Mouse (Mus musculus): ENCODE results near the gene Speg. TPM values are rescaled to one million over a fixed set of nuclear protein-coding genes. Genes with fewer than 3 reads are reported as not detected.

Speg gene
- total RNA-seq, 2 experiments from 2014 or later: not detected

GRCm38 (mm10) chr1:75387929-75388897, 13.1 kb downstream of the Speg start:
- no peak for ATAC-seq (replicated peaks; ENCODE audit: low FRiP score, poor library complexity, severe bottlenecking)

DNA sequence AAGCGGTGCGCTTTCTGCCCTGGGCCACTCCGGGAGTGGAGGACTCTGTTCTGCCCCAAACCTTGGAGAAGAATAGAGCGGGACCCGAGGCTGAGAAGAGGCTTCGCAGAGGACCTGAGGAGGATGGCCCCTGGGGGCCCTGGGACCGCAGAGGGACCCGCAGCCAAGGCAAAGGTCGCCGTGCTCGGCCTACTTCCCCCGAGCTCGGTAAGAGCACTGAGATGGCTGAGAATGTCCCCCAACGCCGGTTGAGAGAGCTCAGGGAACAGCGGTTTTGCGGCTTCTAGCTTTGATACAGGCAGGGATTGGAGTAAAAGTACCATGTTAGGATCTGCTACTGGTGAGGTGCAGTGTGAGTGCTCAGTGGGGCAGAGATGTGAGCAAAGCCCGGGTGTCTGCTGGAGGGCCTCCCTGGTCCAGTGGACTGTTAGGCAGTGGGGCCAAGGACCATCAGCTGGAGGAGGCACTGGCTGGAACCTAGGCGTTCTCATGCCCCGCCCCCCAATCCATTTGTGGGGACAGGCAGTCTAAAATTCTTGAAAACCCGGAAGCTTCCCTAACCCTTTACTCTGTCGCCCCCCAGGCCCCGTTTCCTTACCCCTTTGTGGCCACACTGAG, 13.9 kb downstream of the Speg start:
- ATAC-seq (replicated peaks; ENCODE audit: low FRiP score, poor library complexity, severe bottlenecking): no peak

- ATAC-seq (replicated peaks; ENCODE audit: low FRiP score, poor library complexity, severe bottlenecking): no peak
Observed at GRCm38 (mm10) chr1:75393139-75393538, 18.0 kb downstream of the Speg start.

DNA sequence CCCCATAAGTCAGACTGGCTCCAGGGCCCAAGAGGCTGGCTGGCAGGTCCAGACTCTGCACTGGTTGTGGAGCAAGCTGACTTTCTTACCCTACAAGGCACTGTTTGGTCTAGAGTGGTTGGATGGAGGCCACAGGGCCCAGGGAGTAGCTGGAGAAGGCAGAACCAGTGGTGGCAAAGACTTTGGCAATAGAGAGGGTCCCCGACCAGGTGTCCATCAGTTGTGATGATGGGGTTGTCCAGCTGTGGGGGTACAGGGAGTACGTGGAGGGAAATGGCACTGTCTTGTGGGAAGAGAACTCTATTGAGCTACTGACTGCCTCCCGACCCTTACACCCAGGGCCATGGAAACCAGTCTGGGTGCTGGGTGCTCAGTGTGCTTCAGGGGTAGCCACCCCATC, 18.7 kb downstream of the Speg start:
- no peak for ATAC-seq (replicated peaks; ENCODE audit: low FRiP score, poor library complexity, severe bottlenecking)

GRCm38 (mm10) chr1:75398761-75399402, 23.8 kb downstream of the Speg start:
- no peak for ATAC-seq (replicated peaks; ENCODE audit: low FRiP score, poor library complexity, severe bottlenecking)

- ATAC-seq (replicated peaks; ENCODE audit: low FRiP score, poor library complexity, severe bottlenecking): no peak
Observed at GRCm38 (mm10) chr1:75399755-75400492, 24.8 kb downstream of the Speg start.

DNA sequence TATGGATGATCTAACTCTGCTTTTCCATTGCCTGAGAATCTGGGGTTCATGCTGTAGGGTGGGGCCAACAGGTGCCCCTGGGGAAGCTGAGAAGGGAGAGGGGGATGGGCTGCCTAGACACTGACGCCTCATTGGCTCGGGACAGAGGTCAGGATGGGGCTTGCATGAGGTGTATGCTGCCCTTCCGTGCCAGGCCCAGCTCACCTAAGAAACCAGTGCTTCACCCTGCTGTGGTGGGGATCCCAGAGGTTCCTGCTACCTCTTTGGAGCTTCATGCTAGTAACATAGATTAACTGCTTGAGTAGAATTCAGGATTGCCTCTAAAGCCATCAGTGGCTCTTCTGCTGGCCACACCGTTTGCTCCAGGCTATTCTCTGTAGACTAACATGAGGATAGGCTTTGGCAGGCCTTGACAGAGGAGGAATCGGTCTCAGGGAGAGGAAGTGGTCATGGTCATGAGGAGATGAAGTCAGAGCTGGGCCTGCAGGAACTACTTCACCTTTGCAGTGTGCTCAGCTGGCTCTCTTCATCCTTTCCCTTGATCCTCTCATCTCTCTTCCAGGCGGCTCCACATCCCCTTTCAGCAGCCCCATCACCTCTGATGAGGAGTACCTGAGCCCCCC, 25.5 kb downstream of the Speg start:
- ATAC-seq (replicated peaks; ENCODE audit: low FRiP score, poor library complexity, severe bottlenecking): no peak

DNA sequence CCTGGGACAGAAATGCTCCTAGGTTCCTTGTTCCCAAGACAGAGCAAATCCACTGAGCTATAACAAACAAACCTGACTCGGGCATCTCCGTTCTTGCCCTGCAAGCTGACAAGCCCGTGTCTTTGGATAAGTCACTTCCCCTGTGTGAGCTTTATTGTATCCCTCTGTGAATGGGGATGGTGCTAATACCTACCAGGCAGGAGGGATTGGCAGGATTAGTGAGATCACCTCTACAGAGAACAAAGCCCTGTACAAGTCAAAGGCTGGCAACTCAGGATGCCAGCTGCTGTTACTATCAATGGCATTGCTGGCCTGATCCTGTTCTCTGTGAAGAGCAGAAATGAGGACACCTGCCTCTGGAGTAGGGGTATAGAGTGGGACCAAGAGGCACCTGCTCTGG, 30.4 kb downstream of the Speg start:
- no peak for ATAC-seq (replicated peaks; ENCODE audit: low FRiP score, poor library complexity, severe bottlenecking)

- ATAC-seq (replicated peaks; ENCODE audit: low FRiP score, poor library complexity, severe bottlenecking): no peak
Observed at GRCm38 (mm10) chr1:75406173-75406572, 31.1 kb downstream of the Speg start.

DNA sequence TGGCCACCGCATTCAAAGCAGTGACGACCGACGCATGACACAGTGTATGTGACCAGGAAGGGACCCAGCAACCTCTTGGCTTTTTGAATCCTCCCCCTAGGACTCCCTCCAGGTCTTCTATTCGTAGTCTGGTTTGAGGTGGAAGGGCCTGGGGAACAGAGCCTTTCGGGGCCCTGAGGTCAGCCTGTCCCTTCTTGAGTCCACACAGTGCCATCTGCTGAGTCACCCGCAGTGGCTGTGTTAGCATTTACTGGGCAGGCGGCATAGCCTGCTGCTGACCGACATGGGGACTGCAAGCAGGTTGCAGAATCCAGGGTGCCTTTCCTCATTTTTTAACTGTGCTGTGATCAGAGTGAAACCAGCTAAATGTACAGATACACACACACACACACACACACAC, 32.0 kb downstream of the Speg start:
- no peak for ATAC-seq (replicated peaks; ENCODE audit: low FRiP score, poor library complexity, severe bottlenecking)

- no peak for ATAC-seq (replicated peaks; ENCODE audit: low FRiP score, poor library complexity, severe bottlenecking)
Observed at GRCm38 (mm10) chr1:75408210-75408609, 33.1 kb downstream of the Speg start.

GRCm38 (mm10) chr1:75409950-75410349, 34.9 kb downstream of the Speg start:
- no peak for ATAC-seq (replicated peaks; ENCODE audit: low FRiP score, poor library complexity, severe bottlenecking)

GRCm38 (mm10) chr1:75412196-75412595, 37.1 kb downstream of the Speg start:
- ATAC-seq (replicated peaks; ENCODE audit: low FRiP score, poor library complexity, severe bottlenecking): no peak

DNA sequence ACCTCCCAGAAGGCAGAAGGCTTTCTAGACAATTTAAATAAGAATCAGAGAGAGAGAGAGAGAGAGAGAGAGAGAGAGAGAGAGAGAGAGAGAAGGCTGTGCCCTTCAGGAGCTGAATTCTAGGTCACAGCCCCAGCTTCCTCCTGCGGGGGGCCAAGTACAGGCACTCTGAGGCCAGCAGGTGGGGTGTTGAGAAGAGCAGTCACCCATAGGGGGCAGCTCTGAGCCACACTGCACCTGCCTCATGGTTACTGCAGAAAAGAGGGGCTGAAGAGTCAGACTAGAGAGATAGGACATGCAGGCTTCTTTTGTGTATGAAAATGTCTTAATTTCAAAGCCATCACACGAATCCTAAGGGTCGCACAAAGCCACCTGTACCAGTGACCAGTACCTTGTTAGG, 38.7 kb downstream of the Speg start:
- no peak for ATAC-seq (replicated peaks; ENCODE audit: low FRiP score, poor library complexity, severe bottlenecking)

DNA sequence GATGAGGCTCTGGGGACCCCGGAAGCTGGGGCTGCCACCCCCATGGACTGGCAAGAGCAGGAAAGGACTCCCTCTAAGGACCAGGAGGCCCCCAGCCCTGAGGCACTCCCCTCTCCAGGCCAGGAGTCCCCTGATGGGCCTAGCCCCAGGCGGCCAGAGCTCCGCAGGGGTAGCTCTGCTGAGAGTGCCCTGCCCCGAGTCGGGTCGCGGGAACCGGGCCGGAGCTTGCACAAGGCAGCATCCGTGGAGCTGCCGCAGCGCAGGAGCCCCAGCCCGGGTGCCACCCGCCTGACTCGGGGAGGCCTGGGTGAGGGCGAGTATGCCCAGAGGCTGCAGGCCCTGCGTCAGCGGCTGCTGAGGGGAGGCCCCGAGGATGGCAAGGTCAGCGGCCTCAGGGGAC, 46.7 kb downstream of the Speg start:
- no peak for ATAC-seq (replicated peaks; ENCODE audit: low FRiP score, poor library complexity, severe bottlenecking)

- no peak for ATAC-seq (replicated peaks; ENCODE audit: low FRiP score, poor library complexity, severe bottlenecking)
Observed at GRCm38 (mm10) chr1:75422216-75422822, 47.2 kb downstream of the Speg start.

- ATAC-seq (replicated peaks; ENCODE audit: low FRiP score, poor library complexity, severe bottlenecking): no peak
Observed at GRCm38 (mm10) chr1:75422823-75423471, 47.9 kb downstream of the Speg start.

DNA sequence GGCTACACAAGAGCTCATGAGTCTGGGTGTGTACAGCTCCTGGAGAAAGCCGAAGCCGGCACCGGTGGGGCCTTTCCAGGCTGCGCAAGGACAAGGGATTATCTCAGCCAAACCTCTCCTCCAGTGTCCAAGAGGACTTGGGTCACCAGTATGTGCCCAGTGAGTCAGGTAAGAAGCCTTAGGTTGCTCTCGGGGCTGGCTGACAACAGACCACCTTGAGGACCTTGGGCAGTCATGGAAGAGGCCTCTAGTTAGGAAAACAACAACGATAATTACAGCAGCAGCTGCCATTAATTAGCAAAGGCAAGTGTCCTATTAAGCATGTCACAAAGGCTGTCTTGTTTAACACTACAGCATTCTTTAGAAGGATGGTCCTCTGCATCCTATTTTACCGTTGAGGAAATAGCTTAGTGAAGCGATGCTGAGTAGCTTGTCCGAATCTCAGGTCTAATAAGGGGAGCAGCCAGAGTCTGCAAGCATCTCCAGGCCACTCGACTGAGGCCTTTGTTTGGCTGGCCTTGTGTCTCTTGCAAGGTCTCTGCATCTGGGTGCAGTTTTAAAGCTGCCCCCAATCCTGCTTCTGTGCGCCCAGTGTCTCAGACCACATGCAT, 48.8 kb downstream of the Speg start:
- no peak for ATAC-seq (replicated peaks; ENCODE audit: low FRiP score, poor library complexity, severe bottlenecking)

All from erythroblast, adult 5-6 weeks (primary cell).